Mouse (Mus musculus) forebrain, embryonic 10.5 days (tissue): ENCODE data around the gene Grk3. TPM values are rescaled to one million over a fixed set of nuclear protein-coding genes. Genes with fewer than 3 reads are reported as not detected.
A peak's percentile ranks its signal among the peaks of the same experiment; 100 is the strongest.

ENCODE experiments used
- DNase-seq: peaks from one replicate; pipeline ENCODE4 v3.0.0-alpha.2; 2017; ENCODE audit warnings: low spot score; ENCODE audit errors: extremely low spot score
- H3K27ac ChIP-seq: fragments of 300-500 bp; sonication (generic); 2 replicates; pipeline ENCODE4 v1.5.1; 2016; ENCODE audit warnings: mild to moderate bottlenecking
- H3K27me3 ChIP-seq: fragments of 300-500 bp; sonication (generic); 2 replicates; pipeline ENCODE4 v1.6.1; 2016; ENCODE audit warnings: mild to moderate bottlenecking; ENCODE audit not compliant: poor library complexity, severe bottlenecking
- H3K36me3 ChIP-seq: fragments of 300-500 bp; sonication (generic); replicated peaks from 2 replicates; pipeline ENCODE4 v1.6.1; 2016; ENCODE audit warnings: mild to moderate bottlenecking, moderate library complexity
- H3K4me1 ChIP-seq: fragments of 300-500 bp; sonication (generic); 2 replicates; pipeline ENCODE4 v1.6.1; 2016
- H3K4me3 ChIP-seq: fragments of 300-500 bp; sonication (generic); 2 replicates; pipeline ENCODE4 v1.5.1; 2016; ENCODE audit warnings: mild to moderate bottlenecking, moderate library complexity
- H3K9me3 ChIP-seq: fragments of 300-500 bp; sonication (generic); 2 replicates; pipeline ENCODE4 v1.6.1; 2016; ENCODE audit warnings: mild to moderate bottlenecking, moderate library complexity
- WGBS: fragments of 180-500 bp; shearing (Covaris S2); methylation state at CpG from one replicate; pipeline ENCODE4 v1.1.7; 2016; 5-methylcytosine and 5-hydroxymethylcytosine counted together
- polyA plus RNA-seq: library from polyadenylated mRNA; unstranded; fragments of >200 nt; fragmentation: Nextera tagmentation; extraction: Ambion mirVana; gene quantifications from 2 replicates; pipeline ENCODE4 v1.2.1, GENCODE M21; 2016

The Grk3 gene
- polyA plus RNA-seq, 1 experiment from 2014 or later = 5.3 TPM

- Histone ChIP-seq H3K4me1 (peaks cover 9% of the 10 kb centered on the region), H3K27me3 (no peaks in the 10 kb centered on the region), H3K36me3 (no peaks in the 10 kb centered on the region), H3K27ac (no peak overlapping the region), H3K4me3 (no peak overlapping the region), H3K9me3 (no peaks in the 10 kb centered on the region)
- 49% methylated on average over 5 of the region's 5 CpGs for WGBS
- DNase-seq = no peak
Measured at GRCm38 (mm10) chr5:113002821-113003380, 12.7 kb downstream of the Grk3 start.

- Histone ChIP-seq H3K4me1 (peaks cover 19% of the 10 kb centered on the region), H3K4me3 (no peak overlapping the region), H3K36me3 (no peaks in the 10 kb centered on the region), H3K9me3 (no peaks in the 10 kb centered on the region), H3K27me3 (no peaks in the 10 kb centered on the region), H3K27ac (no peak overlapping the region)
- no peak for DNase-seq
- WGBS = 87% methylated on average over 8 of the region's 8 CpGs
Measured at GRCm38 (mm10) chr5:112999227-112999626, 16.4 kb downstream of the Grk3 start.

- DNase-seq = no peak
- Histone ChIP-seq H3K27me3 (no peaks in the 10 kb centered on the region), H3K36me3 (no peaks in the 10 kb centered on the region), H3K9me3 (no peaks in the 10 kb centered on the region), H3K4me3 (no peak overlapping the region), H3K27ac (no peak overlapping the region), H3K4me1 (peaks cover 14% of the 10 kb centered on the region)
- WGBS = 71% methylated on average over 5 of the region's 5 CpGs
Measured at GRCm38 (mm10) chr5:112997516-112998186, 17.9 kb downstream of the Grk3 start.

- H3K4me3 ChIP-seq = no peak overlapping the region
- WGBS = 86% methylated on average over 9 of the region's 9 CpGs
- no peaks in the 10 kb centered on the region for H3K4me1 ChIP-seq
- H3K9me3 ChIP-seq = no peaks in the 10 kb centered on the region
- no peak for DNase-seq
- H3K27me3 ChIP-seq = no peaks in the 10 kb centered on the region
- H3K36me3 ChIP-seq = no peaks in the 10 kb centered on the region
- no peak overlapping the region for H3K27ac ChIP-seq
Measured at GRCm38 (mm10) chr5:112991245-112991644, 24.3 kb downstream of the Grk3 start.

GRCm38 (mm10) chr5:112981931-112982330 lies 33.7 kb downstream of the Grk3 start:
- peaks cover 26% of the 10 kb centered on the region for H3K27me3 ChIP-seq
- H3K36me3 ChIP-seq = no peaks in the 10 kb centered on the region

GRCm38 (mm10) chr5:112979710-112980109 lies 35.9 kb downstream of the Grk3 start:
- H3K9me3 ChIP-seq = no peaks in the 10 kb centered on the region

More at GRCm38 (mm10) chr5:112981931-112982330, 33.7 kb downstream of the Grk3 start:
- 50% methylated on average over 6 of the region's 6 CpGs for WGBS
- no peaks in the 10 kb centered on the region for H3K9me3 ChIP-seq
- H3K27ac ChIP-seq = no peak overlapping the region
- DNase-seq = no peak
- peaks cover 14% of the 10 kb centered on the region for H3K4me1 ChIP-seq
- H3K4me3 ChIP-seq = no peak overlapping the region

GRCm38 (mm10) chr5:112979195-112979594 lies 36.4 kb downstream of the Grk3 start:
- Histone ChIP-seq H3K27me3 (peaks cover 22% of the 10 kb centered on the region), H3K27ac (no peak overlapping the region), H3K36me3 (no peaks in the 10 kb centered on the region), H3K4me1 (peaks cover 14% of the 10 kb centered on the region), H3K9me3 (no peaks in the 10 kb centered on the region), H3K4me3 (no peak overlapping the region)
- DNase-seq = no peak
- WGBS = 93% methylated on average over 9 of the region's 9 CpGs

More at GRCm38 (mm10) chr5:112979710-112980109, 35.9 kb downstream of the Grk3 start:
- 94% methylated on average over 7 of the region's 7 CpGs for WGBS
- Histone ChIP-seq H3K27ac (no peak overlapping the region), H3K4me1 (peaks cover 14% of the 10 kb centered on the region), H3K36me3 (no peaks in the 10 kb centered on the region), H3K27me3 (peaks cover 26% of the 10 kb centered on the region), H3K4me3 (no peak overlapping the region)
- no peak for DNase-seq

GRCm38 (mm10) chr5:112977089-112977488 lies 38.5 kb downstream of the Grk3 start:
- Histone ChIP-seq H3K4me3 (no peak overlapping the region), H3K36me3 (no peaks in the 10 kb centered on the region), H3K4me1 (peaks cover 13% of the 10 kb centered on the region), H3K27ac (no peak overlapping the region), H3K9me3 (no peaks in the 10 kb centered on the region), H3K27me3 (peaks cover 16% of the 10 kb centered on the region)
- no peak for DNase-seq
- WGBS = 88% methylated on average over 5 of the region's 5 CpGs

GRCm38 (mm10) chr5:112973596-112973995 lies 42.0 kb downstream of the Grk3 start:
- H3K9me3 ChIP-seq = no peaks in the 10 kb centered on the region
- H3K4me1 ChIP-seq = peaks cover 6% of the 10 kb centered on the region
- H3K27me3 ChIP-seq = no peaks in the 10 kb centered on the region
- no peak for DNase-seq
- H3K4me3 ChIP-seq = no peak overlapping the region
- H3K27ac ChIP-seq = no peak overlapping the region
- 69% methylated on average over 7 of the region's 7 CpGs for WGBS
- no peaks in the 10 kb centered on the region for H3K36me3 ChIP-seq

GRCm38 (mm10) chr5:112972297-112972696 lies 43.3 kb downstream of the Grk3 start:
- 89% methylated on average over 12 of the region's 12 CpGs for WGBS
- no peak overlapping the region for H3K27ac ChIP-seq
- no peaks in the 10 kb centered on the region for H3K9me3 ChIP-seq
- no peak for DNase-seq
- H3K27me3 ChIP-seq = no peaks in the 10 kb centered on the region
- H3K4me3 ChIP-seq = no peak overlapping the region
- peaks cover 6% of the 10 kb centered on the region for H3K4me1 ChIP-seq
- H3K36me3 ChIP-seq = no peaks in the 10 kb centered on the region

- peaks cover 45% of the 10 kb centered on the region for H3K4me1 ChIP-seq
- WGBS = 61% methylated on average over 4 of the region's 4 CpGs
Measured at GRCm38 (mm10) chr5:112963495-112963894, 52.1 kb downstream of the Grk3 start.

GRCm38 (mm10) chr5:112962166-112962565 lies 53.4 kb downstream of the Grk3 start:
- no peaks in the 10 kb centered on the region for H3K9me3 ChIP-seq
- no peak overlapping the region for H3K4me3 ChIP-seq
- H3K4me1 ChIP-seq = peaks cover 46% of the 10 kb centered on the region
- H3K36me3 ChIP-seq = no peaks in the 10 kb centered on the region
- 91% methylated on average over 6 of the region's 6 CpGs for WGBS
- DNase-seq = no peak
- no peaks in the 10 kb centered on the region for H3K27me3 ChIP-seq
- no peak overlapping the region for H3K27ac ChIP-seq

More at GRCm38 (mm10) chr5:112963495-112963894, 52.1 kb downstream of the Grk3 start:
- no peaks in the 10 kb centered on the region for H3K36me3 ChIP-seq
- H3K4me3 ChIP-seq = no peak overlapping the region
- no peaks in the 10 kb centered on the region for H3K27me3 ChIP-seq
- DNase-seq = no peak
- no peak overlapping the region for H3K27ac ChIP-seq
- no peaks in the 10 kb centered on the region for H3K9me3 ChIP-seq

- no peaks in the 10 kb centered on the region for H3K36me3 ChIP-seq
- no peak overlapping the region for H3K4me3 ChIP-seq
- H3K27ac ChIP-seq = no peak overlapping the region
- H3K4me1 ChIP-seq = peaks cover 44% of the 10 kb centered on the region
- WGBS = 42% methylated on average over 3 of the region's 3 CpGs
- H3K27me3 ChIP-seq = no peaks in the 10 kb centered on the region
- H3K9me3 ChIP-seq = no peaks in the 10 kb centered on the region
- peak; percentile 24 for DNase-seq
Measured at GRCm38 (mm10) chr5:112960911-112961310, 54.7 kb downstream of the Grk3 start.
